Mouse (Mus musculus) CH12.LX (cell line): ENCODE results near the gene Fcgr2b.

Source experiments
- BHLHE40 ChIP-seq: IDR thresholded peaks from 2 replicates; pipeline ENCODE4 v1.6.1; 2011; ENCODE audit warnings: mild to moderate bottlenecking, low read depth, low read length, improper control_type of control experiment
- CHD2 ChIP-seq: IDR thresholded peaks from 2 replicates; pipeline ENCODE4 v1.6.1; 2011; ENCODE audit warnings: low read length, improper control_type of control experiment
- CTCF ChIP-seq, 2 experiments: IDR thresholded peaks in 1 of 2; conservative IDR thresholded peaks in 1 of 2; 2 replicates each; pipeline ENCODE4 v1.5.1; 2011 to 2012; ENCODE audit warnings: low read depth in 2 of 2, low read length in 2 of 2, improper control_type of control experiment in 1 of 2, inconsistent platforms in 1 of 2, mild to moderate bottlenecking in 1 of 2, moderate library complexity in 1 of 2
- ELF1 ChIP-seq: IDR thresholded peaks from 2 replicates; pipeline ENCODE4 v1.6.1; 2014; ENCODE audit warnings: low read depth, mild to moderate bottlenecking, inconsistent platforms, low read length, improper control_type of control experiment
- EP300 ChIP-seq: IDR thresholded peaks from 2 replicates; pipeline ENCODE4 v1.6.1; 2011; ENCODE audit warnings: low read length, improper control_type of control experiment
- KAT2A ChIP-seq: IDR thresholded peaks from 2 replicates; pipeline ENCODE4 v1.6.1; 2012; ENCODE audit warnings: low read length, improper control_type of control experiment, inconsistent platforms; ENCODE audit not compliant: insufficient replicate concordance
- MAFK ChIP-seq: IDR thresholded peaks from 2 replicates; pipeline ENCODE4 v1.6.1; 2011; ENCODE audit warnings: low read length, improper control_type of control experiment; ENCODE audit not compliant: insufficient replicate concordance
- NRF1 ChIP-seq: IDR thresholded peaks from 2 replicates; pipeline ENCODE4 v1.6.1; 2014; ENCODE audit warnings: low read depth, mild to moderate bottlenecking, inconsistent platforms, low read length, improper control_type of control experiment, moderate library complexity
- POLR2A ChIP-seq: IDR thresholded peaks from 2 replicates; pipeline ENCODE4 v1.6.1; 2011; ENCODE audit warnings: low read depth, mild to moderate bottlenecking, improper control_type of control experiment, low read length
- TBP ChIP-seq: conservative IDR thresholded peaks from 2 replicates; pipeline ENCODE4 v1.6.1; 2011; ENCODE audit warnings: low read depth, low read length, improper control_type of control experiment
- TCF12 ChIP-seq: IDR thresholded peaks from 2 replicates; pipeline ENCODE4 v1.6.1; 2014; ENCODE audit warnings: low read depth, mild to moderate bottlenecking, inconsistent platforms, low read length, improper control_type of control experiment
- USF1 ChIP-seq: IDR thresholded peaks from 2 replicates; pipeline ENCODE4 v1.6.1; 2014; ENCODE audit warnings: low read depth, mild to moderate bottlenecking, inconsistent platforms, low read length, improper control_type of control experiment
- ZNF384 ChIP-seq: IDR thresholded peaks from 2 replicates; pipeline ENCODE4 v1.6.1; 2012; ENCODE audit warnings: low read depth, low read length, improper control_type of control experiment, inconsistent platforms

DNA sequence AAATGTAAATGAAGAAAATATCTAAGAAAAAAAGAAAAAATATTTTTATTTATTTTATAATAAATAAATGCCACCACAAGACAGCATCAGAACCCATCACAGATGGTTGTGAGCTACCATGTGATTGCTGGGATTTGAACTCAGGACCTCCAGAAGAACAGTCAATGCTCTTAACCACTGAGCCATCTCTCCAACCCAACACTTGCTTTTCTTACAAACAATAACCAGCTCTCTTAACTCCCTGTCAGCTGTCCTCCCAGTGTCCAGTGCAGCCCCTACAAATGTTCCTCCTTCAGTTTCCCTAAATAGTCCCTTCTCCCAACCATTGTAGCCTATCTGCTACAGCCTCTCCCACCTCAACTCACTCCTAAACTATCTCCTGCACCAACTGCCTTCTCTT is 23.5 kb upstream of the Fcgr2b start:
- TF ChIP-seq ZNF384 (no peak), ELF1 (peak; percentile 71; the same call in 1 of the 2 replicates), TCF12 (no peak), BHLHE40 (no peak), CTCF (conservative IDR thresholded peaks at IDR 0.05 in 1 of 2, IDR thresholded peaks at IDR 0.05 in 1 of 2; ENCODE audit: low read depth in 2 of 2, low read length in 2 of 2) (no peak), POLR2A (no peak), MAFK (no peak; the same call in 1 of the 2 replicates), KAT2A (no peak), EP300 (no peak), CHD2 (no peak), NRF1 (no peak), TBP (peak; percentile 98), USF1 (no peak)
